Mouse (Mus musculus) urinary bladder, postnatal 10 days (tissue): ENCODE measurements at regions not wholly inside any gene's neighbourhood (a gene's known extent, or its start where the extent isn't known, plus 50 kb on each side); places are given as distances from the start of the nearest gene placed in this dataset.

Experiments used
- DNase-seq: peaks from one replicate; pipeline ENCODE4 v3.0.0; 2022; ENCODE audit warnings: low spot score

- no peak for DNase-seq
Measured at GRCm38 (mm10) chr3:102386091-102386490, 83.6 kb upstream of the Ngf start.

- no peak for DNase-seq
Measured at GRCm38 (mm10) chr3:102384596-102384995, 85.1 kb upstream of the Ngf start.

GRCm38 (mm10) chr3:102383671-102384070 is 86.0 kb upstream of the Ngf start:
- no peak for DNase-seq

- DNase-seq = no peak
Measured at GRCm38 (mm10) chr3:102381683-102382082, 88.0 kb upstream of the Ngf start.

GRCm38 (mm10) chr3:102374381-102375060 is 95.2 kb upstream of the Ngf start:
- DNase-seq = no peak

GRCm38 (mm10) chr3:102372205-102372899 is 97.4 kb upstream of the Ngf start:
- no peak for DNase-seq

GRCm38 (mm10) chr3:102366188-102366587 is 103.5 kb upstream of the Ngf start:
- DNase-seq = no peak

GRCm38 (mm10) chr3:102364326-102364935 is 105.3 kb upstream of the Ngf start:
- DNase-seq = no peak

GRCm38 (mm10) chr3:102360732-102361280 is 108.9 kb upstream of the Ngf start:
- no peak for DNase-seq

- no peak for DNase-seq
Measured at GRCm38 (mm10) chr3:102358801-102359200, 110.9 kb upstream of the Ngf start.

GRCm38 (mm10) chr3:102357062-102357610 is 112.6 kb upstream of the Ngf start:
- DNase-seq = no peak

GRCm38 (mm10) chr3:102355352-102355751 is 114.4 kb upstream of the Ngf start:
- DNase-seq = no peak

- no peak for DNase-seq
Measured at GRCm38 (mm10) chr3:102354771-102355170, 114.9 kb upstream of the Ngf start.

GRCm38 (mm10) chr3:102353277-102353900 is 116.3 kb upstream of the Ngf start:
- no peak for DNase-seq

GRCm38 (mm10) chr3:102346077-102346476 is 123.6 kb upstream of the Ngf start:
- no peak for DNase-seq

- DNase-seq = no peak
Measured at GRCm38 (mm10) chr3:102345291-102345690, 124.4 kb upstream of the Ngf start.

- DNase-seq = no peak
Measured at GRCm38 (mm10) chr3:102340731-102341130, 129.0 kb upstream of the Ngf start.

GRCm38 (mm10) chr3:102337881-102338280 is 131.8 kb upstream of the Ngf start:
- DNase-seq = no peak

- no peak for DNase-seq
Measured at GRCm38 (mm10) chr3:102336184-102336583, 131.7 kb upstream of the Vangl1 start.

GRCm38 (mm10) chr3:102335146-102335545 is 130.7 kb upstream of the Vangl1 start:
- no peak for DNase-seq

GRCm38 (mm10) chr3:102332221-102332620 is 127.7 kb upstream of the Vangl1 start:
- no peak for DNase-seq

GRCm38 (mm10) chr3:102319331-102319730 is 114.8 kb upstream of the Vangl1 start:
- no peak for DNase-seq
